Mouse (Mus musculus) G1E (cell line): Measurements from ENCODE around the gene Map3k5.

Experiments
- CTCF ChIP-seq: IDR thresholded peaks from 2 replicates; pipeline ENCODE4 v1.5.1; 2012; ENCODE audit warnings: low read depth, low read length, inconsistent platforms, mixed read lengths
- GATA1 ChIP-seq: IDR thresholded peaks from 2 replicates; pipeline ENCODE4 v1.6.1; 2012; ENCODE audit warnings: borderline replicate concordance, low read length, inconsistent platforms, mixed read lengths
- GATA2 ChIP-seq: IDR thresholded peaks from 2 replicates; pipeline ENCODE4 v1.6.1; 2012; ENCODE audit warnings: low read depth, low read length, inconsistent platforms, borderline replicate concordance
- POLR2AphosphoS5 ChIP-seq: IDR thresholded peaks from 2 replicates; pipeline ENCODE4 v1.6.1; 2012; ENCODE audit warnings: low read depth, low read length, inconsistent platforms; ENCODE audit not compliant: insufficient replicate concordance

- TF ChIP-seq CTCF: no peak
- TF ChIP-seq GATA1: no peak
- no peak for TF ChIP-seq POLR2AphosphoS5
- TF ChIP-seq GATA2: no peak
These were observed 34.2 kb downstream of the Map3k5 start for GRCm38 (mm10) chr10:19968445-19968844.
